Mouse (Mus musculus): ENCODE measurements around the gene Ppp1r1a.

DNA sequence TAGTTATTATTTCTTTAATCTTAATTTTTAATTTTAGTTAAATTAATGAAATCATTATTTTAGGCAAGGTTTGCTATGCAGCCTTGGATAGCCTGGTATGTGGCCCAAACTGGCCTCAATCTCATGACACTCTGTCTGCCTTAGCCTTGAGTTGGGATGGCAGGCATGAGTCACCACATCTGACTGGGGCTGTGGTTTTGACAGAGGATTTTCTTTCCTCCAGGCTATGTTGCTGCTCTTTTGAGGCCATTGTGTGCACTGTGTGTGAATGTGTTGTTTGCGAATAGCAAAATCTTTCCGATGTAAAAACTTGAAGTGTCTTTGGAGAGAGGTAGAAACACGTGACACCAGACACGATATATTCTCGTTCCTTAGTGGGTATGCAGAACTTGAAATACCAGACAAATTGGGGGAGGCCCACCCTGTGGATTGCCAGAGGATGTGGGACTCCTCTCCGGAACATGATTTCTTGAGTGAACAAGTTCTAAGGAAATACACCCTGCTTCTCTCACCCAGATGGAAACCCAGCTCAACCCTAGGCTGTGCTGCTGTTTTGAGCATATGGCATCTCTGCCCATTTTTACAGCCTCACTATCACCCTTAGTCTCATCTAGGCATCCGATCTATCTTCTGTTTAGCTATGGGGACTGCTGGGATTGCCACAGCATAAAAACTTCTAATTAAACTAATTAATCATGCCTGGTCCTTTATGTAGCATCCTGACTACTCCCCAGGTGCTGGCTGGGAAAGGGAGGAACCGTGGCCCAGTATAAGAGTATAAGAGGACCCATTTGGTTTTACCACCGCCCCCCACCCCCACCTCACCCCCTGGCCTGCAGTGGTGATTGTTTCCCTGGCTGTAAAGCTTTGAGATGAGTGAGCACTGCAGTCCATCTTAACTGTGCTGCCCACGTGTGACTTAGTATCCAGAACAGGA, 41.3 kb downstream of the Ppp1r1a start:
- TF ChIP-seq CTCF (IDR thresholded peaks at IDR 0.05; ENCODE audit: insufficient read depth, low read depth, low read length) (no peak), POLR2A (IDR thresholded peaks at IDR 0.05; ENCODE audit: insufficient read depth, low read depth, low read length) (no peak)

Data from olfactory bulb, adult 2 months (tissue).